ENCODE assay signal across 10 mouse cellular contexts in the genomic region with DNA sequence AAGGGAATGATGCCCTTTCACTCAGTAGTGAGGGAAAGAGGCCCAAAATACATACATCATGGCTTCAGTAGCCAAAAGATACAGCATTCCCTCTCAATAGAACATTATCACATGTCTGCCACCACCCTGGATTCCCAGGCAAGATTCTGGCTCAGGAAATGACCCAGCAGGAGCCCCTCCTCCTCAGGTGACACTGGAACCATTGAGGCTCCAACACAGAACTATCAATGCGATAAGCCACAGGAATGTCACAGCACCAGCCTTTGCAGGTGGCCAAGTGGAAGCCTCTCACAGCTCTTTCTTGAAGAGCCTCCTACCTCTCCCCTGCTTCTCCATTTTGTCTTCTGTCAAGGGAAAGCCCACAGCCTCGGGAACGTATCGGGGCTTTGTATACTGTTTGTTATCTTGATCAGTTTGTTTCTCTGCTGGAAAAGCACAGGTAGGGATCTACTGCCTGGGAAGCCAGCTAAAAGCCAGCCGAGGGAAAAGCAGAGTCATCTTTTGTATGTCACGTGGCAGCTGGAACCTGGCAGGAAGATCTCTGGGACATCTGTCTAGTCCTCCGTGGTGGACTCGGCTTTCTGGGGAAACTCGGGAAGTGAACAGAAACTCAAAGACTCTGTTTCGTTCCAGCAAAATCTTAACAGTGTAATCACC.
DNase-seq lines count a peak whose midpoint lies in the region; ATAC-seq and TF ChIP-seq lines count a peak whose summit lies in the region.
"Had no signal": no experiment of that assay in that cellular context is flagged by ENCODE, and none has a peak within 500 bp of the region (broad histone marks: within the 10 kb centered on the region; RNA-seq: fewer than 3 reads in every experiment).

No protein-coding gene starts in this region.

- TF ChIP-seq RAD21 in MEL (IDR thresholded peaks at IDR 0.05; ENCODE audit: low read depth, low read length) = no peak

- H3K79me2 ChIP-seq in MEL (ENCODE audit: control insufficient read depth, insufficient read depth, low read length, poor library complexity) = no peaks in the 10 kb centered on the region

- TF ChIP-seq EP300 in MEL (IDR thresholded peaks at IDR 0.05; ENCODE audit: low read depth in 1 of 2, low read length in 2 of 2) = no peak

- no peak overlapping the region for H3K4me2 ChIP-seq in hindbrain, embryonic 15.5 days
- H3K4me2 ChIP-seq in hindbrain, embryonic 12.5 days (replicated peaks) = no peak overlapping the region
- H3K4me2 ChIP-seq in embryonic facial prominence, embryonic 15.5 days (replicated peaks) = no peak overlapping the region

- TF ChIP-seq CTCF in MEL (IDR thresholded peaks at IDR 0.05 in 2 of 3, conservative IDR thresholded peaks at IDR 0.05 in 1 of 3; ENCODE audit: control insufficient read depth in 1 of 3, insufficient read depth in 1 of 3, low read depth in 2 of 3, low read length in 3 of 3, poor library complexity in 1 of 3, severe bottlenecking in 1 of 3) = no peak

- 73% methylated on average over 10 of the region's 10 CpGs for WGBS in hindbrain, embryonic 15.5 days
- WGBS in hindbrain, embryonic 12.5 days = 84% methylated on average over 10 of the region's 10 CpGs
- WGBS in embryonic facial prominence, embryonic 15.5 days = 60% methylated on average over 10 of the region's 10 CpGs

- peak overlapping the region; percentile 40 for H3K27ac ChIP-seq in hindbrain, embryonic 15.5 days (replicated peaks)
- H3K27ac ChIP-seq in hindbrain, embryonic 12.5 days = no peak overlapping the region
- H3K27ac ChIP-seq in MEL (ENCODE audit: control insufficient read depth, low read depth, low read length) = peak overlapping the region; percentile 81
- peak overlapping the region; percentile 61 for H3K27ac ChIP-seq in embryonic facial prominence, embryonic 15.5 days (replicated peaks)

- no peak for ATAC-seq in hindbrain, embryonic 15.5 days (ENCODE audit: low FRiP score, low read depth)
- no peak for ATAC-seq in hindbrain, embryonic 12.5 days (ENCODE audit: low FRiP score)
- no peak for ATAC-seq in embryonic facial prominence, embryonic 15.5 days (ENCODE audit: insufficient number of reproducible peaks, low FRiP score, low TSS enrichment, low read depth)
- ATAC-seq in megakaryocyte progenitor cell, adult 5-6 weeks (replicated peaks; ENCODE audit: poor library complexity) = no peak

- DNase-seq in MEL (ENCODE audit: low read depth, low spot score) = peak; percentile 44
- DNase-seq in kidney, postnatal 10 days = peak; percentile 53
- no peak for DNase-seq in thymus, postnatal 4 days
- DNase-seq in c-Kit-positive CD71-positive TER-119-positive erythroid progenitor cells, embryonic 14.5 days (ENCODE audit: low spot score) = no peak
- DNase-seq: cerebellum, adult 2 months had no signal

- no peak overlapping the region for H3K9ac ChIP-seq in hindbrain, embryonic 15.5 days
- H3K9ac ChIP-seq in hindbrain, embryonic 12.5 days = no peak overlapping the region
- peak overlapping the region; percentile 60 for H3K9ac ChIP-seq in MEL (ENCODE audit: control insufficient read depth, low read depth, low read length, poor library complexity, severe bottlenecking)
- H3K9ac ChIP-seq in embryonic facial prominence, embryonic 15.5 days = no peak overlapping the region

- no peak for TF ChIP-seq POLR2A in MEL (IDR thresholded peaks at IDR 0.05; ENCODE audit: control insufficient read depth in 1 of 2, insufficient read depth in 1 of 2, low read depth in 1 of 2, low read length in 2 of 2, poor library complexity in 1 of 2)

- peaks cover 10% of the 10 kb centered on the region for H3K36me3 ChIP-seq in hindbrain, embryonic 15.5 days
- peaks cover 24% of the 10 kb centered on the region for H3K36me3 ChIP-seq in hindbrain, embryonic 12.5 days
- peaks cover 0 to 9% of the 10 kb centered on the region in 2 experiments; a peak in 2 of 4 replicates for H3K36me3 ChIP-seq in MEL (ENCODE audit: control insufficient read depth in 1 of 2, insufficient read depth in 2 of 2, low read length in 2 of 2)
- no peaks in the 10 kb centered on the region; the same call in 1 of the 2 replicates for H3K36me3 ChIP-seq in embryonic facial prominence, embryonic 15.5 days

- H3K4me1 ChIP-seq in hindbrain, embryonic 15.5 days (replicated peaks) = peaks cover 31% of the 10 kb centered on the region
- H3K4me1 ChIP-seq in hindbrain, embryonic 12.5 days = peaks cover 13% of the 10 kb centered on the region
- peaks cover 4 to 9% of the 10 kb centered on the region in 2 experiments for H3K4me1 ChIP-seq in MEL (ENCODE audit: control insufficient read depth in 1 of 2, insufficient read depth in 2 of 2, low read length in 2 of 2)
- H3K4me1 ChIP-seq in embryonic facial prominence, embryonic 15.5 days = peaks cover 27% of the 10 kb centered on the region

- H3K27me3 ChIP-seq in hindbrain, embryonic 15.5 days = no peaks in the 10 kb centered on the region
- H3K27me3 ChIP-seq in hindbrain, embryonic 12.5 days = no peaks in the 10 kb centered on the region
- H3K27me3 ChIP-seq in MEL (ENCODE audit: control insufficient read depth in 1 of 2, insufficient read depth in 2 of 2, low read length in 2 of 2) = peaks cover 0 to 2% of the 10 kb centered on the region in 2 experiments; a peak in 1 of 4 replicates
- H3K27me3 ChIP-seq in embryonic facial prominence, embryonic 15.5 days = no peaks in the 10 kb centered on the region

- H3K9me3 ChIP-seq in hindbrain, embryonic 15.5 days = no peaks in the 10 kb centered on the region
- H3K9me3 ChIP-seq in hindbrain, embryonic 12.5 days (replicated peaks) = no peaks in the 10 kb centered on the region
- no peaks in the 10 kb centered on the region for H3K9me3 ChIP-seq in MEL (replicated peaks; ENCODE audit: insufficient read depth, low read length)
- H3K9me3 ChIP-seq in embryonic facial prominence, embryonic 15.5 days (replicated peaks) = no peaks in the 10 kb centered on the region

- no peak overlapping the region for H3K4me3 ChIP-seq in hindbrain, embryonic 15.5 days
- no peak overlapping the region for H3K4me3 ChIP-seq in hindbrain, embryonic 12.5 days
- H3K4me3 ChIP-seq in MEL (ENCODE audit: control insufficient read depth in 1 of 2, insufficient read depth in 1 of 2, low read depth in 2 of 2, low read length in 2 of 2) = peak overlapping the region; percentile 44 to 54
- no peak overlapping the region for H3K4me3 ChIP-seq in embryonic facial prominence, embryonic 15.5 days (replicated peaks)
- H3K4me3 ChIP-seq: myocyte had no signal

TF ChIP-seq in MEL, 35 proteins besides CTCF, POLR2A, EP300 and RAD21:
- TF ChIP-seq UBTF (IDR thresholded peaks at IDR 0.05; ENCODE audit: borderline replicate concordance, insufficient read depth, low read depth, low read length) (no peak), BHLHE40 (IDR thresholded peaks at IDR 0.05; ENCODE audit: borderline replicate concordance, low read depth, low read length) (peak; percentile 40; the same call in 1 of the 2 replicates), MXI1 (IDR thresholded peaks at IDR 0.05; ENCODE audit: low read depth, low read length) (peak; percentile 34; the same call in 1 of the 2 replicates), USF1 (IDR thresholded peaks at IDR 0.05; ENCODE audit: low read depth, low read length) (peak; percentile 86), MAX (IDR thresholded peaks at IDR 0.05; ENCODE audit: low read length) (0 out of 2 replicates have a peak, but pooled peaks have one; percentile 13), USF2 (IDR thresholded peaks at IDR 0.05; ENCODE audit: borderline replicate concordance in 1 of 2, insufficient read depth in 1 of 2, low read depth in 1 of 2, low read length in 2 of 2) (peak in 1 of 2 experiments; percentile 35; a peak in 1 of 4 replicates)

Comparison
In these comparisons a context has a peak if more than half of its experiments do, and no peak if none do; other contexts are left out.
1. H3K4me3 ChIP-seq: peak in MEL (2 of 2); none in hindbrain, embryonic 15.5 days (single experiment), hindbrain, embryonic 12.5 days (single experiment) and embryonic facial prominence, embryonic 15.5 days (single experiment).
2. DNase-seq: peak in MEL (single experiment) and kidney, postnatal 10 days (single experiment); none in thymus, postnatal 4 days (single experiment) and c-Kit-positive CD71-positive TER-119-positive erythroid progenitor cells, embryonic 14.5 days (single experiment).